Mouse (Mus musculus) ES-Bruce4 (cell line): ENCODE measurements around the gene L2hgdh. TPM values are rescaled to one million over a fixed set of nuclear protein-coding genes. Genes with fewer than 3 reads are reported as not detected.
A peak's percentile ranks its signal among the peaks of the same experiment; 100 is the strongest.

Source experiments
- H3K27ac ChIP-seq: 2 replicates; pipeline ENCODE4 v1.5.1; 2012; ENCODE audit warnings: low read length, inconsistent platforms; ENCODE audit not compliant: insufficient read depth
- H3K27me3 ChIP-seq: 2 replicates; pipeline ENCODE4 v1.6.1; 2012; ENCODE audit warnings: mild to moderate bottlenecking, low read length, inconsistent platforms; ENCODE audit not compliant: control insufficient read depth, poor library complexity, insufficient read depth, severe bottlenecking
- H3K36me3 ChIP-seq: 2 replicates; pipeline ENCODE4 v1.6.1; 2012; ENCODE audit warnings: inconsistent platforms, mild to moderate bottlenecking, low read length, moderate library complexity; ENCODE audit not compliant: control insufficient read depth, poor library complexity, insufficient read depth, severe bottlenecking
- H3K4me1 ChIP-seq: one replicate; pipeline ENCODE4 v1.8.1; 2011; ENCODE audit warnings: low read length; ENCODE audit not compliant: control insufficient read depth, insufficient read depth
- H3K4me3 ChIP-seq: 2 replicates; pipeline ENCODE4 v1.5.1; 2011; ENCODE audit warnings: low read depth, mild to moderate bottlenecking, low read length
- H3K9ac ChIP-seq: 2 replicates; pipeline ENCODE4 v1.6.1; 2012; ENCODE audit warnings: low read depth, mild to moderate bottlenecking, inconsistent platforms; ENCODE audit not compliant: poor library complexity, severe bottlenecking
- H3K9me3 ChIP-seq: replicated peaks from 2 replicates; pipeline ENCODE4 v1.6.1; 2012; ENCODE audit warnings: mild to moderate bottlenecking, low read length, inconsistent platforms; ENCODE audit not compliant: control insufficient read depth, poor library complexity, insufficient read depth, severe bottlenecking
- CTCF ChIP-seq: IDR thresholded peaks from one replicate; pipeline ENCODE4 v1.8.1; 2011; ENCODE audit warnings: low read depth, low read length
- EP300 ChIP-seq: IDR thresholded peaks from 2 replicates; pipeline ENCODE4 v1.6.1; 2011; ENCODE audit warnings: low read depth, low read length; ENCODE audit not compliant: insufficient read depth
- POLR2A ChIP-seq: IDR thresholded peaks from one replicate; pipeline ENCODE4 v1.8.1; 2011; ENCODE audit warnings: low read length; ENCODE audit not compliant: insufficient read depth
- polyA plus RNA-seq: library from polyadenylated mRNA; stranded (reverse); fragments of >200 nt; gene quantifications from 2 replicates; pipeline ENCODE4 v1.2.4, GENCODE M21; 2011; ENCODE audit warnings: low read depth; ENCODE audit not compliant: missing spikeins, insufficient read depth, insufficient read length

L2hgdh gene
- polyA plus RNA-seq, 1 experiment = 25.6 TPM

GRCm38 (mm10) chr12:69733923-69734322 lies 9.2 kb upstream of the L2hgdh start:
- H3K9ac ChIP-seq = no peak overlapping the region
- H3K27me3 ChIP-seq = no peaks in the 10 kb centered on the region
- no peaks in the 10 kb centered on the region for H3K9me3 ChIP-seq
- no peak overlapping the region for H3K4me3 ChIP-seq
- H3K36me3 ChIP-seq = no peaks in the 10 kb centered on the region
- TF ChIP-seq EP300 (no peak), CTCF (no peak), POLR2A (no peak)
- H3K27ac ChIP-seq = no peak overlapping the region
- H3K4me1 ChIP-seq = peaks cover 6% of the 10 kb centered on the region

- TF ChIP-seq EP300 = no peak
- TF ChIP-seq POLR2A = no peak
- no peak for TF ChIP-seq CTCF
- Histone ChIP-seq H3K27me3 (no peaks in the 10 kb centered on the region), H3K4me3 (no peak overlapping the region), H3K27ac (no peak overlapping the region), H3K9me3 (no peaks in the 10 kb centered on the region), H3K4me1 (peaks cover 6% of the 10 kb centered on the region), H3K9ac (no peak overlapping the region), H3K36me3 (no peaks in the 10 kb centered on the region)
Observed at GRCm38 (mm10) chr12:69733518-69733917, 8.8 kb upstream of the L2hgdh start.

GRCm38 (mm10) chr12:69732221-69732620 lies 7.5 kb upstream of the L2hgdh start:
- H3K9me3 ChIP-seq = no peaks in the 10 kb centered on the region
- H3K36me3 ChIP-seq = no peaks in the 10 kb centered on the region
- no peak overlapping the region for H3K4me3 ChIP-seq
- H3K27ac ChIP-seq = no peak overlapping the region
- peaks cover 6% of the 10 kb centered on the region for H3K4me1 ChIP-seq
- no peak overlapping the region for H3K9ac ChIP-seq
- H3K27me3 ChIP-seq = no peaks in the 10 kb centered on the region
- TF ChIP-seq CTCF = no peak
- TF ChIP-seq EP300 = peak; percentile 67
- no peak for TF ChIP-seq POLR2A

GRCm38 (mm10) chr12:69730306-69730705 lies 5.6 kb upstream of the L2hgdh start:
- no peak overlapping the region for H3K9ac ChIP-seq
- no peaks in the 10 kb centered on the region for H3K36me3 ChIP-seq
- peaks cover 6% of the 10 kb centered on the region for H3K4me1 ChIP-seq
- no peaks in the 10 kb centered on the region for H3K27me3 ChIP-seq
- H3K4me3 ChIP-seq = no peak overlapping the region
- no peak for TF ChIP-seq CTCF
- TF ChIP-seq EP300 = no peak
- no peak for TF ChIP-seq POLR2A
- H3K9me3 ChIP-seq = no peaks in the 10 kb centered on the region
- peak overlapping the region; percentile 26 for H3K27ac ChIP-seq

- Histone ChIP-seq H3K27ac (0 out of 2 replicates have a peak overlapping the region, but pooled peaks have one; percentile 17), H3K27me3 (no peaks in the 10 kb centered on the region), H3K36me3 (no peaks in the 10 kb centered on the region), H3K9ac (no peak overlapping the region), H3K4me1 (peaks cover 6% of the 10 kb centered on the region), H3K9me3 (no peaks in the 10 kb centered on the region), H3K4me3 (no peak overlapping the region)
- TF ChIP-seq EP300 = 0 out of 2 replicates have a peak, but pooled peaks have one; percentile 12
- TF ChIP-seq CTCF = no peak
Observed at GRCm38 (mm10) chr12:69729246-69729645, 4.6 kb upstream of the L2hgdh start.

- Histone ChIP-seq H3K4me1 (peaks cover 2% of the 10 kb centered on the region), H3K9me3 (peaks cover 28% of the 10 kb centered on the region), H3K9ac (peak overlapping the region; percentile 45), H3K36me3 (peaks cover 12% of the 10 kb centered on the region), H3K4me3 (peak overlapping the region; percentile 89), H3K27me3 (no peaks in the 10 kb centered on the region), H3K27ac (no peak overlapping the region)
- no peak for TF ChIP-seq EP300
- no peak for TF ChIP-seq POLR2A
- no peak for TF ChIP-seq CTCF
Observed at GRCm38 (mm10) chr12:69724018-69724710, 509 bp downstream of the L2hgdh start.
